Mouse (Mus musculus): ENCODE data around the gene Dpysl5.

GRCm38 (mm10) chr5:30797982-30798381, 86.6 kb downstream of the Dpysl5 start:
- TF ChIP-seq CTCF (IDR thresholded peaks at IDR 0.05; ENCODE audit: control insufficient read depth, insufficient read depth, insufficient replicate concordance, low read depth, low read length): no peak
- no peak for TF ChIP-seq POLR2A (IDR thresholded peaks at IDR 0.05; ENCODE audit: control insufficient read depth, low read depth, low read length)
